Mouse (Mus musculus) cerebellum, adult 11-12 months (tissue): ENCODE measurements around the gene Cbx8.

Experiments
- DNase-seq: peaks from one replicate; pipeline ENCODE4 v3.0.0; 2022

The Cbx8 gene

GRCm38 (mm10) chr11:119040600-119041324, at the start of gene Cbx8:
TSS of gene Cbx8 (minus strand) at chr11:119040969.
- DNase-seq: peak; percentile 100

- peak; percentile 25 for DNase-seq
Measured at GRCm38 (mm10) chr11:119090076-119090960, 49.5 kb upstream of the Cbx8 start.

GRCm38 (mm10) chr11:119089235-119090075, 48.7 kb upstream of the Cbx8 start:
- peak; percentile 26 for DNase-seq

- DNase-seq: no peak
Measured at GRCm38 (mm10) chr11:119088391-119089234, 47.8 kb upstream of the Cbx8 start.

- peak; percentile 46 for DNase-seq
Measured at GRCm38 (mm10) chr11:119087301-119088082, 46.7 kb upstream of the Cbx8 start.

- DNase-seq: peak; percentile 89
Measured at GRCm38 (mm10) chr11:119086144-119086971, 45.6 kb upstream of the Cbx8 start, which contains the start of gene Cbx4. TSS of gene Cbx4 (minus strand) at chr11:119086221.

GRCm38 (mm10) chr11:119085279-119086062, 44.7 kb upstream of the Cbx8 start:
- DNase-seq: peak; percentile 75

- DNase-seq: peak; percentile 56
Measured at GRCm38 (mm10) chr11:119084446-119085278, 43.9 kb upstream of the Cbx8 start.

- peak; percentile 73 for DNase-seq
Measured at GRCm38 (mm10) chr11:119083724-119084445, 43.1 kb upstream of the Cbx8 start.

- peak; percentile 41 for DNase-seq
Measured at GRCm38 (mm10) chr11:119082638-119083599, 42.1 kb upstream of the Cbx8 start.

GRCm38 (mm10) chr11:119081839-119082637, 41.3 kb upstream of the Cbx8 start:
- DNase-seq: peak; percentile 57

GRCm38 (mm10) chr11:119081148-119081838, 40.5 kb upstream of the Cbx8 start:
- no peak for DNase-seq

GRCm38 (mm10) chr11:119080461-119081147, 39.8 kb upstream of the Cbx8 start:
- no peak for DNase-seq

- DNase-seq: no peak
Measured at GRCm38 (mm10) chr11:119079445-119079837, 38.7 kb upstream of the Cbx8 start.
